Mouse (Mus musculus): ENCODE data around the gene Mlana. TPM values are rescaled to one million over a fixed set of nuclear protein-coding genes. Genes with fewer than 3 reads are reported as not detected.

Gene Mlana
- polyA plus RNA-seq (2016; fragmentation: Nextera tagmentation; extraction: Ambion mirVana), result 0.21 and 0.50 TPM in 2 replicates

GRCm38 (mm10) chr19:29697245-29697874 lies at the start of gene Mlana:
Mlana (plus strand) TSS chr19:29697824.
- WGBS, result 58% methylated on average over 3 of the region's 3 CpGs
- peaks cover 14% of the 10 kb centered on the region for H3K4me1 ChIP-seq
- no peak within 1 kb of the TSS for H3K27ac ChIP-seq (replicated peaks)
- H3K27me3 ChIP-seq (replicated peaks; ENCODE audit: low read depth, poor library complexity, severe bottlenecking), result no peaks in the 10 kb centered on the region
- H3K9me3 ChIP-seq, result no peaks in the 10 kb centered on the region; the same call in 1 of the 2 replicates
- no peak within 1 kb of the TSS for H3K4me3 ChIP-seq
- H3K36me3 ChIP-seq (replicated peaks), result no peaks in the 10 kb centered on the region
- DNase-seq (ENCODE audit: low spot score), result no peak

GRCm38 (mm10) chr19:29648550-29648914 lies 49.1 kb upstream of the Mlana start:
- peaks cover 3% of the 10 kb centered on the region; the same call in 1 of the 2 replicates for H3K4me1 ChIP-seq
- no peak for DNase-seq (ENCODE audit: low spot score)
- no peaks in the 10 kb centered on the region for H3K27me3 ChIP-seq (replicated peaks; ENCODE audit: low read depth, poor library complexity, severe bottlenecking)
- no peak overlapping the region for H3K27ac ChIP-seq (replicated peaks)
- 33% methylated on average over 4 of the region's 4 CpGs for whole genome bisulfite sequencing
- peaks cover 23% of the 10 kb centered on the region for H3K36me3 ChIP-seq (replicated peaks)
- no peaks in the 10 kb centered on the region for H3K9me3 ChIP-seq
- H3K4me3 ChIP-seq, result peak overlapping the region; percentile 90

GRCm38 (mm10) chr19:29649683-29650082 lies 47.9 kb upstream of the Mlana start:
- DNase-seq (ENCODE audit: low spot score), result no peak
- H3K27ac ChIP-seq (replicated peaks), result no peak overlapping the region
- WGBS, result 80% methylated on average over 1 of the region's 1 CpGs
- peaks cover 7% of the 10 kb centered on the region; the same call in 1 of the 2 replicates for H3K4me1 ChIP-seq
- peaks cover 14% of the 10 kb centered on the region for H3K36me3 ChIP-seq (replicated peaks)
- H3K27me3 ChIP-seq (replicated peaks; ENCODE audit: low read depth, poor library complexity, severe bottlenecking), result no peaks in the 10 kb centered on the region
- no peak overlapping the region for H3K4me3 ChIP-seq
- H3K9me3 ChIP-seq, result no peaks in the 10 kb centered on the region

GRCm38 (mm10) chr19:29653768-29654265 lies 43.8 kb upstream of the Mlana start:
- no peaks in the 10 kb centered on the region for H3K27me3 ChIP-seq (replicated peaks; ENCODE audit: low read depth, poor library complexity, severe bottlenecking)
- no peaks in the 10 kb centered on the region for H3K9me3 ChIP-seq
- peaks cover 24% of the 10 kb centered on the region for H3K4me1 ChIP-seq
- H3K36me3 ChIP-seq (replicated peaks), result no peaks in the 10 kb centered on the region
- H3K27ac ChIP-seq (replicated peaks), result no peak overlapping the region
- WGBS, result 87% methylated on average over 9 of the region's 9 CpGs
- DNase-seq (ENCODE audit: low spot score), result no peak
- H3K4me3 ChIP-seq, result no peak overlapping the region

GRCm38 (mm10) chr19:29655148-29655547 lies 42.5 kb upstream of the Mlana start:
- Histone ChIP-seq H3K27ac (replicated peaks) (no peak overlapping the region), H3K4me1 (peaks cover 26% of the 10 kb centered on the region), H3K36me3 (replicated peaks) (no peaks in the 10 kb centered on the region), H3K4me3 (no peak overlapping the region), H3K27me3 (replicated peaks; ENCODE audit: low read depth, poor library complexity, severe bottlenecking) (no peaks in the 10 kb centered on the region), H3K9me3 (no peaks in the 10 kb centered on the region)
- whole genome bisulfite sequencing, result 61% methylated on average over 6 of the region's 6 CpGs
- DNase-seq (ENCODE audit: low spot score), result no peak

GRCm38 (mm10) chr19:29656029-29656428 lies 41.6 kb upstream of the Mlana start:
- peaks cover 26% of the 10 kb centered on the region for H3K4me1 ChIP-seq
- no peaks in the 10 kb centered on the region for H3K9me3 ChIP-seq
- no peak overlapping the region for H3K27ac ChIP-seq (replicated peaks)
- no peaks in the 10 kb centered on the region for H3K36me3 ChIP-seq (replicated peaks)
- no peak overlapping the region for H3K4me3 ChIP-seq
- 78% methylated on average over 4 of the region's 4 CpGs for WGBS
- DNase-seq (ENCODE audit: low spot score), result no peak
- no peaks in the 10 kb centered on the region for H3K27me3 ChIP-seq (replicated peaks; ENCODE audit: low read depth, poor library complexity, severe bottlenecking)

- Histone ChIP-seq H3K4me1 (peaks cover 26% of the 10 kb centered on the region), H3K27me3 (replicated peaks; ENCODE audit: low read depth, poor library complexity, severe bottlenecking) (no peaks in the 10 kb centered on the region), H3K36me3 (replicated peaks) (no peaks in the 10 kb centered on the region), H3K9me3 (no peaks in the 10 kb centered on the region), H3K27ac (replicated peaks) (no peak overlapping the region), H3K4me3 (no peak overlapping the region)
- WGBS, result 73% methylated on average over 5 of the region's 5 CpGs
- DNase-seq (ENCODE audit: low spot score), result no peak
These were observed 41.0 kb upstream of the Mlana start for GRCm38 (mm10) chr19:29656620-29657019.

GRCm38 (mm10) chr19:29657033-29657432 lies 40.6 kb upstream of the Mlana start:
- H3K4me3 ChIP-seq, result no peak overlapping the region
- no peaks in the 10 kb centered on the region for H3K9me3 ChIP-seq
- no peak for DNase-seq (ENCODE audit: low spot score)
- H3K36me3 ChIP-seq (replicated peaks), result no peaks in the 10 kb centered on the region
- no peak overlapping the region for H3K27ac ChIP-seq (replicated peaks)
- H3K4me1 ChIP-seq, result peaks cover 26% of the 10 kb centered on the region
- WGBS, result 47% methylated on average over 3 of the region's 3 CpGs
- no peaks in the 10 kb centered on the region for H3K27me3 ChIP-seq (replicated peaks; ENCODE audit: low read depth, poor library complexity, severe bottlenecking)

- Histone ChIP-seq H3K4me3 (no peak overlapping the region), H3K9me3 (no peaks in the 10 kb centered on the region), H3K27ac (replicated peaks) (no peak overlapping the region), H3K27me3 (replicated peaks; ENCODE audit: low read depth, poor library complexity, severe bottlenecking) (no peaks in the 10 kb centered on the region), H3K4me1 (peaks cover 26% of the 10 kb centered on the region), H3K36me3 (replicated peaks) (no peaks in the 10 kb centered on the region)
- WGBS, result 93% methylated on average over 2 of the region's 2 CpGs
- DNase-seq (ENCODE audit: low spot score), result no peak
These were observed 40.1 kb upstream of the Mlana start for GRCm38 (mm10) chr19:29657558-29657957.

GRCm38 (mm10) chr19:29658836-29659235 lies 38.8 kb upstream of the Mlana start:
- Histone ChIP-seq H3K9me3 (no peaks in the 10 kb centered on the region), H3K4me1 (peaks cover 23% of the 10 kb centered on the region), H3K27me3 (replicated peaks; ENCODE audit: low read depth, poor library complexity, severe bottlenecking) (no peaks in the 10 kb centered on the region), H3K36me3 (replicated peaks) (no peaks in the 10 kb centered on the region), H3K4me3 (no peak overlapping the region), H3K27ac (replicated peaks) (no peak overlapping the region)
- 90% methylated on average over 4 of the region's 4 CpGs for WGBS
- DNase-seq (ENCODE audit: low spot score), result no peak

- no peaks in the 10 kb centered on the region for H3K9me3 ChIP-seq
- no peak for DNase-seq (ENCODE audit: low spot score)
- no peak overlapping the region for H3K4me3 ChIP-seq
- H3K27me3 ChIP-seq (replicated peaks; ENCODE audit: low read depth, poor library complexity, severe bottlenecking), result no peaks in the 10 kb centered on the region
- no peak overlapping the region for H3K27ac ChIP-seq (replicated peaks)
- H3K36me3 ChIP-seq (replicated peaks), result no peaks in the 10 kb centered on the region
- H3K4me1 ChIP-seq, result peaks cover 22% of the 10 kb centered on the region
- 50% methylated on average over 6 of the region's 6 CpGs for WGBS
These were observed 37.9 kb upstream of the Mlana start for GRCm38 (mm10) chr19:29659705-29660104.

GRCm38 (mm10) chr19:29660835-29661764 lies 36.5 kb upstream of the Mlana start:
- H3K27me3 ChIP-seq (replicated peaks; ENCODE audit: low read depth, poor library complexity, severe bottlenecking), result no peaks in the 10 kb centered on the region
- no peak overlapping the region for H3K4me3 ChIP-seq
- 87% methylated on average over 10 of the region's 10 CpGs for WGBS
- H3K9me3 ChIP-seq, result no peaks in the 10 kb centered on the region
- H3K36me3 ChIP-seq (replicated peaks), result no peaks in the 10 kb centered on the region
- no peak overlapping the region for H3K27ac ChIP-seq (replicated peaks)
- DNase-seq (ENCODE audit: low spot score), result no peak
- H3K4me1 ChIP-seq, result peaks cover 14% of the 10 kb centered on the region

Data from embryonic facial prominence, embryonic 10.5 days (tissue).